Mouse (Mus musculus) 3T3-L1 (cell line): Measurements from ENCODE around the gene Ube2f.
A peak's percentile ranks its signal among the peaks of the same experiment; 100 is the strongest.

Experiments used
- DNase-seq: peaks from one replicate; pipeline ENCODE4 v3.0.0-alpha.2; 2015; ENCODE audit warnings: low read depth, low spot score

The Ube2f gene

DNA sequence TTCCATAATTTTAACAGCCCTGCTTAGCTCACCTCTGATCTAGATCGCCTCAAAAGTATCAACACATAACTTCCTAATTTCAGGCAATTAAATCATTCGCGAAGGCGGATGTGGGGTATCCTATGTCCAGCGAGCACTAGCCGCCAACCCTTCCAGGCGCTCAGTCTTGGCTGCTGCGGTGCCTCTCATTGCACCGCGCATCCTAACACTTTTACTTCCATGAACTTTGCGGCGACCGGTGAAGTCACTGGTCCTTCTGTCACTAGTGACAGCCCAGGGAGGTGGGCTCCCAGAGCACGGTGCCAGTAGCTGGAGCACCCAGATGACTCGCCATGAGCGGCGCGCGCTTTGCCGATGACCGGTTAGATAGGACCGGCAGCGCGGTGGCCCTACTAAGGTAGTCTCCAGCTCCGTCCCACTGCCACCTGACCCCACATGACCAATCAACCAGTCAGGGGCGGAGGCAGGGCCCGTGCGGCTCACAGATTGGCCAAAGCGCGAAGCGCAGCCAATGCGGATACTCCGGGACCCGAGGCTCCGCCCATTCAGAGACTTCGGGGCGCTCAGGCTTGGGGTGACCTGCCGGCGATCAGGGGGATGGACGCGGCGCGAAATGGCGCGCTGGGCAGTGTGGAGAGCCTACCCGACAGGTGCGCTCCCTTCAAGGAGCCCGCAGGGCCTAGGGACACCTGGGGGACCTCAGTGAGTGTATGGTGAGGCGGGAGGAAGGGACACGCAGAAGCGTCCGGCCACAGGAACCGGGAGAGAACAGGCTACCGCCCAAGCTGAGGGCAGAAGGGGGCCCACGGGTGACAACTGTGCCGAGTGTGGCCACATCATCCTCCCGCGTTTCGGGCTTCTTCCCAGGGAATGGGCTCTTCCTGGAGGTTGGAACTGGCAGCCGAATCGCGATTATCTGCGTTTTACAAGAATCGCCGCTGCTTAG, 48.0 kb downstream of the Ube2f start, which contains the start of gene Scly:
Scly (plus strand) TSS at position 540 of the 946 bp plus-strand sequence.
- peak; percentile 76 for DNase-seq

DNA sequence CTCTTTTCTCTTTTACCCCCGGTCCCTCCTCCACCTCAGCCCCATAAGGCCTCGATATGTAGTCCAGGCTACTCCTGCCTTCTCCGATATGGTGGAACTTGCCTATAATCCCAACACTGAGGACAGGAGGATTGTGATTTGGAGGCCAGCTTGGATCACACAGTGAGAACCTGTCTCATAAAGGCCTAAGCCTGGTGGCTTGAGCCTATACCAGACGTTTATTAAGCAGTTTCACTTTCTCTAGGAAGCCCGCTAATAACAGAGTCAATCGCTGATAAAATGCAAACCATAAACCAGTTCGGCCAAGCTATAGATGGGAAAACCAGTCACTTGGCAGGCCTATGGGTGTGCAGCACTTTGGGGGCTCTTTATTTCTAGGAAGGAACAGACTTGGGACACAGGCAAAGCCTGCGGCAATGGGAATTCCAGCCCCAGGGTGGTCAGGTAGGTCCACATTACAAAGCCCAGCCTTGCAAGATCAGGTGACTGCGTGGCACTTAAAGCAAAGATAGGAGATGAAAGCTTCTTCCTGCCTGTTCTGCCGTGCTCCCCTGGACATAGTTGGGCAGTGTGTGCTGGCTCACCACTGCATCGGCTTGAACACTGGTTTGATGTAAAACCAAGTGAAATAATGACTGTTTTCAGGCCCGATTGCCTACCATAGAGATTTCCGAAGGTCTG, 49.1 kb downstream of the Ube2f start:
- no peak for DNase-seq

DNA sequence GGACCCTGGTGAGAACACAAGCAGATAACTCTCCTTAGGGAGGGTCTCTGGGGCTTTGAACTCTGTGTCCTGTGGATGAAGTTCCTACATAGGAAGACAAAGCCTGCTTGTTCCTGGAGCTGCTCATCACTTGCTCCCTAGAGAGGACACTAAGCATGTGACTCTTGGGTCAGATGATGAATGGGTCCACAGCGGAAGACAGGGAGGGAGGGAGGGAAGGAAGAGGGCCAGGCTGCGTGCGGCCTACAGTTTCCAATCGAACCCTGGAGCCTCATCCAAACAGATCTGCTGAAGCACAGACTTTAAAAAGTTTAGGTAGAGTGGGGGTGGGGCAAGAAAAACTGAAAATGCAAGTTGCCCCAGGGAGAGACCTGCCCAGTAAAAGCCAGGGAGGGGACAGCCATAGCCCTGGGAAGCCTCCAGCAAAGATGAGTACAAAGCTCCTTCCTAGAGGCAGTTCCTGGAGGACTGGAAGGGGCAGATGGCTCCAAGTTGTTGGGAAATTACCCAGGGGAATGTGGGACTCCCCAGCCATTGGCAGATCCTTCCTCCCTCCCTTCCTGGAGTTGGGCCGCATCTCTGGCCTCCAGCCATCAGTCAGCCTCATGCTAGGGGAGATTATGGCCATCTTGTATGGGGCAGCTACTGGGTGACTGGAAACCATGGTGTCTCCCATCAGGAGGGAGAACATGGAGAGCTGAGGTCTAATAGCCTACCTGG, 49.8 kb downstream of the Ube2f start:
- peak; percentile 29 for DNase-seq

DNA sequence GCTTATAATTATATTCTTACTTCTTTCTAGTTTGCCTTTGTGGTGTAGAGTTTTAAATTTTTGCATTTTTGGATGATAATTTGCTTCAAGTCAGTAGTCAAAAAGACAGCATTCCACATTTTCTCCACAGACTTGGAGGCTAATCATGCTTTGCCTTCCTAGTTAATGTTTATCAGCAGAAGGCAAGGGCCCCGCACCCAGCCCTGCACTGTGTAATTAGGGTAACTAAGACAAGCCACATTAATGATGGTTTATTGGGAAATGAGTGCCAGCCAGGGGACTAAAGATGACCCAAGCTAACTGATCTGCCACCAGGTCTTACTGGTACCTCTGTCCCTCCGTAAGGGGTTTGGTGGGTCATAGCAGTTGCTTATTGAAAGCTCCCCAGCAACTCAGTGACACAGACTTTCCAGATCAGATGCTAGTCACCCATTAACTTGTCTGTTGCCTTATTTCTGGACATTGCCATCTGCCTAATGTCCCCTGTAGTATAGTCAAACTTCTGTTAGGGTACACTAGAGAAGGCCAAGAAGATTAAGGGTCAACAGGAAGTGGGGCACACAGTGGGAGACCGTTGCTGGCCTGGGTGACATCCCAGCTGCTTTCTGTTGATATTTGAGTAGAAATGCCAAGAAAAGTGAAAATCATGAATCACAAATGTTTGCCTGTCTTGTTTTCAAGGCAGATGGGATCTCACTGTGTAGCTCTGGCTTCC, 51.3 kb downstream of the Ube2f start:
- DNase-seq = no peak

DNA sequence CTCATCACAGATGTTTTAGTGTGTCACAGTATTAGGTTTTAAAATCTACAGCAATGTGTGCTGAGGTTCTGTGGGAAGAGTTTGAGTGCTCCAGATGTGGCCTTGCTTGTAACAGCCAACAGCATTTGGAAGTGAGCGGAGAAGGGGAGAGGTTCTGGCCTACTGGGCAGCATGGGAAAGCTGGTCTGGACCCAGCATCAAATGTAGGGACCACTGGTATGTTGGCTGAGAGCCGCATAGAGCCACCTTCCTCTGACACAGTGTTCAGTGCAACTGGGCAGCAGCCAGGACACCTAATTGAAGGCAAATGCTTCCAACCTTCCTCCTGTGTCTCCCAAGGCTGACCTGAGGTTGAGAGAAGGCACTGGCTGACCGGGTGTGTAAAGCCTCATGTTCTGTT, 51.9 kb downstream of the Ube2f start:
- DNase-seq = peak; percentile 43

DNA sequence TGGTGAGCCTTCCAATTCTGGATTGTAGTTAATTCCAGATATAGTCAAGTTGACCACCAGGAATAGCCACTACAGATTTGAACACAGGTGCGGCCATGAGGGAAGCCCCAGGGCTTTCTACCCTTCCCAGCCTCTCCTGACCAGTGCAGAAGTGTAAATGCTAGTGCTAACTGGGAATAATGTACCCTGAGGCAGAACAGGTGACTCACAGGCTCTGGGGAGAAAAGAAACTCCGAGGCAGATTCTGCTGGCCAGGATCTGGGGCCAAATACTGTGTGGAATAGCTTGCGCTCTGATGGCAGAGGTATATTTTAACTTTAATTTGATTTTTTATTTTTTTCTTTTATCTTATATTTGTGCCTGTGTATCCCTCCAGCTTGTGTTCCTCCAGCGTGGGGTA, 54.5 kb downstream of the Ube2f start:
- DNase-seq = peak; percentile 71

DNA sequence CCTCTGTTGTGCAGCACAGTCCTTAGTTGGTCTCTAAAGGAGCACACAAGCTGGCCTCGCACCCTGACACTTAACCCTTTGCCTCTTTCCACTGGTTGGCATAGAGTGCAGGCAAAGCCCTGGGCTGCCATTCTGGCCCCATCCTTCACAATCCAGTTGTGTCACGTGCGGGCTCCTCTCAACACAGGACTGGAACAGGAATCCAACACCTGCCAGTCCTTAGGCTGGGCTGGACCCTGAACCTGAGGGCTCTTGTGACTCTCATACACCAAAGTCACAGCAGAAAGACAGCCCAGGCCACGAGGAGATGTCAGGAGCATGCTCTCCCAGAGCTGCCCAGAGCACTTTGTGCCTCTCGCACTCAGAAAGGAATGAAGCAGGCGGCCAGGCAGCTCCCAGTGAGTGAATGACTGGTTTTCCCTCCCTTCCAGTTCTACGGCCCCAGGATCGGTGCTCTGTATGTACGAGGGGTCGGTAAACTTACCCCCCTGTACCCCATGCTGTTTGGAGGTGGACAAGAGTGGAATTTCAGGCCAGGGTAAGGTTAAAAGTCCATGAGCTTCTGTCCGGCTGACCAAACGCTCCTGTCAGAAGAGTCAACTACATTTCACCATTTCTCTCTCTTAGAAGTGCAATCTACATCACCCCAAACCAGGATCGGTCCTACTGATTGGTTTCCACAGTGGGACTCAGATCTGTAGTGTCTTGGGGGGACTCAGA, 59.4 kb downstream of the Ube2f start:
- no peak for DNase-seq

DNA sequence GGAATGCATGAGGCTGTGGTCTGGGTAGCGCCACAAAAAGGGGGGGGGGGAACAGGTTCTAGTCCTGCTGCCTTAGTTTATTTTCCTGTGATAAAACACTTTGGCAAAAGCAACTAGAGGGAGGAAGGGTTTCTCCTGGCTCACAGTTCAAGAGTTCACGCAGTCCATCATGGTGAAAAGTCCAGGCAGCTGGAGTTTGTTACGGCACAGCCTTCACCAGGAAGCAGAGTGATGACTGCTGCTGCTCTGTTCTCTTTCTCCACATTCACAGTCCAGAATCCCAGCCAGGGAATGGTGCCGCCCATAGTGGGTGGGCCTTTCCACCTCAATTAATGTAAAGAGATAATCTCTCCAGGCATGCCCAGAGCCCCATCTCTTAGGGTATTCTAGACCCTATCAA, 62.2 kb downstream of the Ube2f start:
- DNase-seq = no peak

DNA sequence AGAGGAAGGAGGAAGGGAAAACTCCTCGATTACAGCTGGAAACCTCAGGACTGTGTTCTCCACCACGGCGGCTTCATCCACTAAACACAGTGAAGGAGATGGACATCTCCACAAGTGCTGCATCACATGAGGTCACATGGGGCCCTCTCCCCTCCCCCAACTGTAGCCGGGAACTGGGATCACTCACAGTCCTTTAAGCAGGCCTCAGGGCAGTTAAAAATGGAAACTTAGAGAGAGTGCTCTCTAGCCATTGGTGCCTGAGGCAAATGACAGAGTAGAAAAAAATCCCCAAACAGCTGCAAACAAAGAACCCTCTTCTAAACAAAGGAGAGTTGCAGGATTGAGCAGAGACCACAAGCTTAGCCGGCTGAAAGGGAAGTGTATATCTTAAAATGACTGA, 63.1 kb downstream of the Ube2f start:
- peak; percentile 50 for DNase-seq

DNA sequence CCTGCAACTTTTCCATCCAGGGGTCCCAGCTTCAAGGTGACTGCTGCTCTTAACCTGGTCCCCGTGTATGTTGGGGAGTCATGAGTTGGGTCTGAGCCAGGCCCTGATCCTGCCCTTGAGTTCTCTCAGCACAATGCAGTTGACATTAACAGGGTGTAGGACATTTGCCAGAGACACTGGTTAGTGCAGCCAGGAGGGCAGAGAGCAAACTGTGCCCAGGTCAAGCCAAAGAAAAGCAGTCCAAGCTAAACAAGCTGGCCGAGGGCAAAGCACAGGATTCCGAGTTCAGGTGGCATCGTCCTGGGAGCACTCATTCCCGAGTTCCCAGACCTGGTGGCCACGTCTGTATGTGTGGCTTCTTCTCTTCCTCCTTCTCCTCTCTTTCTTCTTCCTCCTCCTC, 67.6 kb downstream of the Ube2f start:
- DNase-seq = no peak

DNA sequence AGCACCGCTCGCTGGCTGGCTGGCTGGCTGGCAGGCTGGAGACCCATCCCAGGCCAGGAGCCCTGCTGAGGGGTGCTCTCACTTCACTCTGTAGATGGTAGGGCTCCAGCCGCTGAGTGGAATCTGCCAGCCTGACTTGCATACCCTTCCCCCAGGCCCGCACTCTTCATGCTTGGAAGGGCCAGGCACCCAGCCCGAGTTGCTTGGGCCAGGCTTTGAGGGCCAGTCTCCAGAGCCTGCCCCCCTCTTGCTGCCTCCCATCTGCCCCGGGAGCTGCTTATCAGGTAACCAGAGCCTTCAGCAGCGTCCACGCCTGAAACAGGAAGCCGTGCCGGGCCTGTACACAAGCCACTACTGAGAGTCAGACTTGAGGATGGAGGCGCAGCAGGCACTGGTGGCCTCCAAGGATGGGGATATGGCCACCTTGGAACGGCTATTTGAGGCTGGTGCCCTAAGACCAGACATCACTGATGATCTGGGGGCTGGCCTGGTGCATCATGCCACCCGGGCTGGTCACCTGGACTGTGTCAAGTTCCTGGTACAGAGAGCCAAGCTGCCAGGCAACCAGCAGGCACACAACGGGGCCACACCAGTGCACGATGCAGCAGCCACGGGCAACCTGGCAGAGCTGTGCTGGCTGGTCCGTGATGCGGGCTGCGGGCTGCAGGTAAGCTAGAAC, 71.8 kb downstream of the Ube2f start, which contains the start of gene Espnl:
Espnl (plus strand) TSS at position 316 of the 679 bp plus-strand sequence.
- no peak for DNase-seq

DNA sequence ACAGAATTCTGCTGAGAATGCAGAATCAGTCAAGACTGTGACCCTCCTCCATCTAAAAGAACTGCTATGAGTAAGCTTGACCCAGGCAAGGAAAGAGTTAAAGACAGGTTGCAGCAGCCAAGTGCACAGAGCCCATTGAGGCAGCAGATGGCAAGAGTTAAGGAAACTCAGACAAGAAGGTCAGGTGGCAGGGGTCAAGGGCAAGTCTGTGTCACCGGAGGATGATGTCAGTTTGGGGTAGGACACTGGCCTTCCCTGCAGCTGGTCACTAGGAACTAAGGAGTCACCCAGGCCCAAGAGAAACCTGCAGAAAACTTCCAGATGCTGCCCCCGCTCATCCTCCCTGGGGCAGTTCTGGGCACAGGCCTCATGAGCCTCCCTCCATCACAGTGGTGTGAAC, 74.5 kb downstream of the Ube2f start:
- no peak for DNase-seq

DNA sequence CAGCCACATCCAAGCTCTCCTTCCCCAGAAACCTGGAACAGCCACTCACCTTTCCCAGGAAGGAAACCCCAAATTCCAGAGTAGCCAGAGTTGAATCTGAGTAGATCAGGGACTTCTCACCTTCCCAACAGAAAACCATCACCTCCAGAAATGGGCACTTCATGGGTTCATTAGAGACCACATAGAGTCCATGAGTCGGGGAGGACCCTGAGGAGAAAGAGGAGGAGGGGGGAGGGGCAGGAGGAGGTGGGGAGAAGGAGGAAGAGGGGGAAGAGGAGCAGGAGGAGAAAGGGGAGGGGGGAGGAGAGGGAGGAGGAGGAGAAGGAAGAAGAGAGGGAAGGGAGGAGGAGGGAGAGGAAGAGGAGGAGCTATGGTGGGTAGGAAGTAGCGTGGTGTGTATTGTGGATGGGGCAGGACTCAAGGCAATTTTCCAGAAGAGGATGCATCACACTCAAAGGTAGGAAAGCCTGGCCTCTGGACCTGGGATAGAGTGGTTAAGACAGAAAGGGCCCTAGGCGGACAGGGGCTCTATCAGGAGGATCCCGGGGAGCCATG, 75.5 kb downstream of the Ube2f start:
- no peak for DNase-seq

DNA sequence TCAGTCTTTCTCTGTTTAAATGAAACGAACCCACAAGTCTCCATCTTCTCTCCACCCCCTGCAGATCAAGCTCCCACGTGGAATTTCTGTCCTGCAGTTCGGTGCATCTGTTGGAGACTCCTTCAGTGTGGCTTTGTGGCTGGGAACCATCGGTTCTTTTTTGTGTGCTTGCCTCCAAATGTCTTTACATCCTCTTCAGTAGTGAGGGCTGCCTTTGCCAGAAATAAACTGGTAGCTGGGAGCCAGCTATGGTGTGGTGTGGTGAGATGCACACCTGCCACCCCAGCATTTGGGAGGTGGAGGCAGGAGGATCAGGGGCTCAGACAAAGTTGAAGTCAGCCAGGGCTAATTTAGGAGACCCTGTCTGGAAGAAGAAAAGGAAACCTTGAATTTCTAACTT, 82.0 kb downstream of the Ube2f start:
- no peak for DNase-seq

DNA sequence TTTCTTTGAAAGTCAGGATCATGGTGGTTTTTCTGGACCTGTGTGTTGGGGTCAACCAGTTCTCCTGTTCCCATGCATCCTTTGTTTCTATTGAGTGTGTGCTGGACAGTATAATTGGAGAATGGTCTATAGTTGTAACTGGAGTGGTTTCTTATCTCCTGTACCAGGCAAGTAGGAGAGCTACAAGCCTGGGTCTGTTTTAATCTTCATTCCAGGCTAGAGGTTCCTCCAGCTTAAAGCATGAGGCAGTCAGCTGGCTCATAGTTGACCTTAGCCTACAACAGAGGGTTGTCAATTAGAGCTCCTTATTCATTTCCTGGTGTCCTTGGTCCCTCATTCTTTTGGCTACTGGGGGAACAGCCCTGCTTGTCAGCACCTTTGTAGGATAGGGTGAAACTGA, 83.5 kb downstream of the Ube2f start:
- DNase-seq = no peak

DNA sequence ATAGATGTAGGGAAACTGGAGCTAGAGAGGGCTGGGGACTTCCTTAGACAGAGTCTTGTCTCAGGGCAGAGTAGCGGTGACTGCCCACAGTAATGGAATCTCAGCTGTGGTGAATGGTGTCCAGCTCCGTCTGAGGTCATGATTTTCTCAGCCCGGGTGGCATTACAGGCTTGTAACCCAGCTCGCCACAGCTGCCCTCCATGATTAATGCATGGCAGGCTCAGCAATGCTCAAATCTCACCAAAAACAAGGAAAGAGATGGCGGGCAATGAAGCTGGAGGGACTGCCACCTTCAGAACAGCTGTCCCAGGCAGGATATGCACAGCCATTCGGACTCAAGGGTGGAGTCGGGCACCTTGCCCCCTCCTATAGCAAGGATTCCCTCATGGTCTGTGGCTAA, 87.3 kb downstream of the Ube2f start:
- DNase-seq = no peak
